Mouse (Mus musculus) testis, adult 2 months (tissue): ENCODE data around the gene Gstp2.

Experiments used
- CTCF ChIP-seq: fragments of 200-500 bp; IDR thresholded peaks from 2 replicates; pipeline ENCODE4 v1.5.1; 2012; ENCODE audit warnings: low read depth, mild to moderate bottlenecking, inconsistent platforms, low read length, moderate library complexity; ENCODE audit not compliant: control insufficient read depth, insufficient read depth, insufficient replicate concordance
- POLR2A ChIP-seq: fragments of 200-500 bp; IDR thresholded peaks from 2 replicates; pipeline ENCODE4 v1.6.1; 2012; ENCODE audit warnings: low read depth, mild to moderate bottlenecking, inconsistent platforms, low read length, moderate library complexity; ENCODE audit not compliant: control insufficient read depth

DNA sequence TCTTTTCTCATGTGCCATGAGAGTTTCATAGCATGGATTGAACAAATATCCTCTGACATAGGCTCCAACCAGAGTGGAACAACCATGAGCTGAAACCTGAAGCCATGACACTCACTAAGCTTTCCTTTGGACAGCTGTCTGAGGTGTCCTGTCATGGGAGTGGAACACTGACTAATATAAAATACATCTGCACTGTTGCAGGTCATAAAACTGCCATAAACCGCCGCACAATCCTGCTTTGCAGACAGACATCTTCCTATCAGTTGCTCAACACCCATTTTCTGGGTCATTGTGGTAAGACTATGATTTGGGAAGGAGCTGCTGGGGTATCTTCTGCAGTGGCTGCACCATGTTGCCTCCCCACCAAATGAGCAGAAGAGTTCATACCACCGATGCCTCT is 46.9 kb upstream of the Gstp2 start:
- TF ChIP-seq POLR2A (no peak), CTCF (no peak)
